Mouse (Mus musculus) cerebellum, adult 2 months (tissue): ENCODE data around the gene Gucd1.

Experiments used
- CTCF ChIP-seq: fragments of 200-500 bp; IDR thresholded peaks from 2 replicates; pipeline ENCODE4 v1.5.1; 2011; ENCODE audit warnings: low read depth, mild to moderate bottlenecking, control low read depth, low read length, moderate library complexity, borderline replicate concordance; ENCODE audit not compliant: insufficient read depth
- POLR2A ChIP-seq: fragments of 200-500 bp; IDR thresholded peaks from 2 replicates; pipeline ENCODE4 v1.6.1; 2011; ENCODE audit warnings: low read length, control low read depth, borderline replicate concordance; ENCODE audit not compliant: insufficient read depth

- TF ChIP-seq POLR2A (no peak), CTCF (no peak)
Observed at GRCm38 (mm10) chr10:75547901-75548300, 30.1 kb upstream of the Gucd1 start.
